Mouse (Mus musculus) left cerebral cortex, adult 2 months (tissue): ENCODE data around the gene Gm26920. TPM values are rescaled to one million over a fixed set of nuclear protein-coding genes. Genes with fewer than 3 reads are reported as not detected.
"Not testable (repeated sequence)": the region's sequence is repeated elsewhere in the genome, so short reads cannot be mapped to it uniquely, and the experiment has no call there.

ENCODE experiments used
- DNase-seq, 2 experiments: peaks; one replicate each; pipeline ENCODE4 v3.0.0; 2021 to 2022; ENCODE audit warnings: low spot score in 2 of 2, mixed read lengths in 1 of 2; ENCODE audit errors: extremely low spot score in 1 of 2
- H3K27ac ChIP-seq: fragments of 200-600 bp; 2 replicates; pipeline ENCODE4 v1.8.1; 2022
- H3K4me3 ChIP-seq: fragments of 200-600 bp; 2 replicates; pipeline ENCODE4 v1.8.1; 2022
- CTCF ChIP-seq: fragments of 200-600 bp; IDR thresholded peaks from 2 replicates; pipeline ENCODE4 v1.8.1; 2022; ENCODE audit warnings: antibody characterized with exemption, mild to moderate bottlenecking, moderate library complexity
- intact Hi-C: fragments of 180-260 bp; cut with DNase I; formaldehyde crosslinking; loops from one replicate; pipeline ENCODE4 v1.15.1; 2025
- long read RNA-seq, 2 experiments: library from polyadenylated mRNA; stranded (forward); transcript quantifications; one replicate each; pipeline ENCODE4 v2.0.0; 2021; ENCODE audit warnings: borderline mapping rate in 2 of 2
- total RNA-seq, 2 experiments: library from RNA; stranded (reverse); gene quantifications; 2 replicates each; pipeline ENCODE4 v1.2.3; 2021

Gene Gm26920
- 1 to 10 TPM; 1.1 to 1.4 TPM for total RNA-seq
- long read RNA-seq, experiment 1, partial matches to known transcripts, result 0 of 2 reads
- long read RNA-seq, experiment 1, other reads (novel, unspliced or antisense), result 1 of 2 reads
- long read RNA-seq, experiment 2, partial matches to known transcripts, result 0 of 1 reads
- long read RNA-seq, experiment 2, other reads (novel, unspliced or antisense), result 1 of 1 reads

DNA sequence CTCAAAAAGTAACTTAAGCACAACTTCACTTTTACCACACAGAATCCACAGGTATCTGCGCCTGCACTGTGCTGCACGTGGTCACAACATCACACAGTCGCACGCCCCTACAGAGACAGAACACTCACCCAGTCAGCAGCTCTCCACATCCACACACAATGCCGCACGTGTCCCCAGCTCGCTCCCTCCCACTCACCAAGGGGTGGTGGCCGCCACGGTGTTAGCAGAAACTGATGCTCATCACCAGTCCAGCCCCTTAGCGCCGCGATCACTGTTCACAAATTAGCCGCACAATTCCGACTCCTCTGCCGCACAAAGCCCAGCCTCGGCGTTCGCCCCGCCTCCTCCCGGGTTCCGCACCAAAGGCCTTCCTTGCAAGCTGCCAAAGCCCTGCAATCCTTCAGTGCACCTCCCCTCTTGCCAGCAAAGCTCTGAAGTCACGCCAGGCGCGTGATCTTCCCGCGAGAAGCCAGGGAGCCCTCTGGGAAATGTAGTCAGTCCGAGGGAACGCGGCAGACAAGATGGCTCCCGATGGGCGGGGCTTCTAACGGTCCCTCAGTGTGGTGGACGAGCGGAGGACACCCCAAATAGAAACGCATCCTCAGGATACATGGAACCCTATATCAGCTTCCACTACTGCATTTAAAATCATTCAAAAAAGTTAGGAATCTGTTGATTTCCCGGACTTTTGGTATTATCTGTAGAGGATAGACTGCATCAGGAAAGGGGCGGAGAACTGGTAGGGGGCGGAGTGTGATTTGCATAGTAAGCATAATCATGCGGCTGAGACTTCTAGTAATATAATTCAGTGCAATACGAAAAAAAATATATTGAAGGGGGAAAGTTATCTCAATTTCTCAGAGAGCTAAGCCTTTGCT, at the start of gene Gm26920, which contains the start of gene Zfp566:
TSS of gene Gm26920 (minus strand) at position 319 of the 878 bp plus-strand sequence.
TSS of gene Zfp566 (minus strand) at position 436 of the 878 bp plus-strand sequence.
- peak; percentile 94 to 95 for DNase-seq
- H3K27ac ChIP-seq, result peak within 1 kb of the TSS; percentile 78
- intact Hi-C loops, result loop anchor here (1.0 to 5.0 kb wide), 3 partner anchors 39 to 138 kb away; partner anchors contain the start of genes Zfp14 and Zfp74
- H3K4me3 ChIP-seq, result peak within 1 kb of the TSS; percentile 60
- no peak for TF ChIP-seq CTCF

- no peak for TF ChIP-seq CTCF
- H3K4me3 ChIP-seq, result no peak overlapping the region
- H3K27ac ChIP-seq, result no peak overlapping the region
- intact Hi-C loops, result no loop called here
- DNase-seq, result no peak
Measured at GRCm38 (mm10) chr7:30136826-30137225, 46.6 kb upstream of the Gm26920 start.

- TF ChIP-seq CTCF, result no peak
- Histone ChIP-seq H3K4me3 (no peak overlapping the region), H3K27ac (no peak overlapping the region)
- DNase-seq, result no peak
- intact Hi-C loops, result no loop called here
Measured at GRCm38 (mm10) chr7:30132396-30132795, 42.2 kb upstream of the Gm26920 start.

DNA sequence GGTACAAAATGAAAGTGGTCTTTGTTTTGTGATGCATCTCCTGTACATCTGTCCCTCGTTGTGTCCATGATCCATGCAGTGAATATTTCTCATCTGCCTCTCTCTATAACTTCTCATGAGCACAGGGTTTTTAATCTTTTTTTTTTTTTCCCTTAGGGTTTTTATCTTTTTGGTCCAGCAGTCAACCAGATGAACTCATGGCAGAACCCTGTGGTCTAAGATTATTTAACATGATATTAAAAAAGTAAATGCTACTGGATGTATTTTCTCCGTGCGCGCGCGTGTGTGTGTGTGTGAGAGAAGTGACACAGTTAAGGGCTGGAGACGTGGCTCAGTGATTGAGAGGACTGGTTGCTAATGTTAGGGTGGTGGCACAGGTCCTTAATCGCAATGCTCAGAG, 39.7 kb upstream of the Gm26920 start:
- no peak for TF ChIP-seq CTCF
- Histone ChIP-seq H3K27ac (no peak overlapping the region), H3K4me3 (no peak overlapping the region)
- intact Hi-C loops, result no loop called here
- no peak for DNase-seq

DNA sequence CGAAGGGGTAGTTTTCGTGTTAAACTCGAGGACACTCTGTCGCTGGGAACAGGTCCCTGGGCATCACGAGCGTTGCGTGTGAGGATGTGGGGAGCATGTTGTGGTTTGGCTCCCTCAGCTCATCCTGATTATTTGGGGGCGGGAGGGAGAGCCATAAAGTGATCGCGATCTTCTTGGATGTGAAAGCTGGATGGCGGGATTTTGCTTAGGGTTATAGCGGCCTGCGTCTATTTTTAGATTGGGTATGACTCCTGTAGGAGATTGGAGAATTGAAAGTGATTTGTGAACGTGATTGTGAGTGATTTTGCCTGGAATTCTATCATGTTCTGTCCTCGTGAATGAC, 31.9 kb upstream of the Gm26920 start:
- intact Hi-C loops, result no loop called here
- H3K4me3 ChIP-seq, result peak overlapping the region; percentile 96
- TF ChIP-seq CTCF, result no peak

DNA sequence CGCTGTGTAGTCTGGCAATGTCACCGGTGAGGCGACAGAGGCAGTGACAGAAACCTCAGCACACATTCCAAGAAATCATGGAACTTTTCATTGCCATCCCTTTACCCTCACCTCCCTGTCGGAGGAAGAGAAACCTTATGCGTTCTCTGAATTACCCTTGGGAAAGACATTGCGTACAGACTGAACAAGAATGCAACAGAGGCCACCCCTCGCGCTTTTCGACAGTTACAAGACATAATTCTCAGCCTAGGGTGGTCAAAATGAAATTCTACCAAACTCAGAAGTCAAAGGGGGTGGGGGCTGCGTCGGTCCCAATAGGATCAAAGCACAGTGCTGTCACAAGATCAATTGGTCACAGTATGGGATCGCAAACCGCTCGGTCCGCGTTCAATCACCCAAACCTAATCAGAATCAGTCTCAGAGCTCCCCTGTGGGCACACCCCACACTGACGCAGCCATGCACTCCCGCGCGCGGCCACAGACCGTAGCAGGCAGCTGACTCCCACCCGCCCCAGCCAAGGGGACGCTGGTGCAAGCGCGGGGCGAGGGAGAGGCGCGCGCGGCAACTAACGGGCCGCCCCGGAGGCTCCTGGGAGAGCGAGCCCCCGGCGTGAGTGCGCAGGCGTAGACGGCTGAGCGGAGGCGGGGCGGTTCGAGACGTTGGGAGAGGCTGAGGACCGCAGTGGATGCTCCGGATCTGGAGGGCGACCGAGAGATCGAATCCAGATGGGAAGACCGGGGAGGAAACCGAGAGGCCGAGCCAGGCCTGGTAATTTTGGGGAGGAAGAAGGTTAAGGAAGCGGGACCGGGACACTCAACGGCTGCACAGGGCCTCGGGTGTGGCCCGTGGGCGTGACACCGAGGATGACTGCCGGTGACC, 31.3 kb upstream of the Gm26920 start, which contains the start of gene Zfp382:
TSS of gene Zfp382 (plus strand) at position 635 of the 880 bp plus-strand sequence.
- Histone ChIP-seq H3K4me3 (peak within 1 kb of the TSS; percentile 96), H3K27ac (peak within 1 kb of the TSS; percentile 83)
- DNase-seq, result peak; percentile 89 to 91
- intact Hi-C loops, result loop anchor here (1.0 kb wide), 1 partner anchor 22 kb away; no protein-coding TSS in a partner anchor
- peak; percentile 9; the same call in 1 of the 2 replicates for TF ChIP-seq CTCF

More for the DNA sequence above, 31.9 kb upstream of the Gm26920 start:
- H3K27ac ChIP-seq, result peak overlapping the region; percentile 83
- DNase-seq, result no peak

- H3K4me3 ChIP-seq, intact Hi-C loops, H3K27ac ChIP-seq, DNase-seq: not testable (repeated sequence)
Measured at GRCm38 (mm10) chr7:30117935-30118334, 27.7 kb upstream of the Gm26920 start.

DNA sequence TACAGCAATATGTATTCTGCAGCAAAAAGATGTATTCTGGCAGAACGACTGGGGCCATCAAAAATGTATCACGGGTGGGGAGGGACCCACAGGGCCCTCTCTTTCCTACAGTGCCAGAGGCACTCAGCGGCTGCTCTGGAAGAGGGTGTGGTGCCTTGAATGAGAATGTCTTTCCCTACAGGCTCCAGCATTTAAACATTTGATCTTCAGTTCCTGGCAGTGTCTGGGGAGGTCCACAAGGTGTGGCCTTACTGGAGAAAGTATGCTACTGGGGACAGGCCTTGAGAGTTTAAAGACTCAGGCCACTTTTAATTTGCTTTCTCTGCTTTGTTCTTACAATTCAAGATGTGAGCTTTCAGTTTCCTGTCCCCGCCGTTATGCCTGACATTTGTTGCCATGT, 25.9 kb upstream of the Gm26920 start:
- TF ChIP-seq CTCF, result no peak
- intact Hi-C loops, result no loop called here
- no peak for DNase-seq
- H3K27ac ChIP-seq, result no peak overlapping the region
- no peak overlapping the region for H3K4me3 ChIP-seq

DNA sequence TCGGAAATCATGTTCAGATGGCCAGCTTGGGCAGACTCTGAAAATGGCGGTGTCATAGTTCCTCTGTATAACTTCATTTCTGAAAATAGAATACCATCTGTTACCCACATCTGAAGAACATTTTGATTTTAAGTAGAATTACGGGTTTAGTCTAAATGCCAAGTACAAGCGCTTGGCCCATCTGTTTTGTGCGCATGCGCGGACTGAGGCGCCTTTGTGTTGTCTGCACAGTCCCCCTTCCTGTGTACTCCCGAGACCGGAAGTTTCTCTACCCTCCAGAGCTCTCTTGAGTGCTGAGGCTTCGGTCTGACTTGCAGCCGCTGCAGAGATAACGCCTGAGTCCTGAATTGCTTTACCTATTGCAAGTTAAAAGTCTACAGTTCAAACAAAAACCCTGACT, 9.1 kb upstream of the Gm26920 start:
- intact Hi-C loops, result loop anchor here (1.0 to 2.0 kb wide), 2 partner anchors 22 to 70 kb away; partner anchors contain the start of genes Zfp146 and Zfp382
- H3K4me3 ChIP-seq, result peak overlapping the region; percentile 39

DNA sequence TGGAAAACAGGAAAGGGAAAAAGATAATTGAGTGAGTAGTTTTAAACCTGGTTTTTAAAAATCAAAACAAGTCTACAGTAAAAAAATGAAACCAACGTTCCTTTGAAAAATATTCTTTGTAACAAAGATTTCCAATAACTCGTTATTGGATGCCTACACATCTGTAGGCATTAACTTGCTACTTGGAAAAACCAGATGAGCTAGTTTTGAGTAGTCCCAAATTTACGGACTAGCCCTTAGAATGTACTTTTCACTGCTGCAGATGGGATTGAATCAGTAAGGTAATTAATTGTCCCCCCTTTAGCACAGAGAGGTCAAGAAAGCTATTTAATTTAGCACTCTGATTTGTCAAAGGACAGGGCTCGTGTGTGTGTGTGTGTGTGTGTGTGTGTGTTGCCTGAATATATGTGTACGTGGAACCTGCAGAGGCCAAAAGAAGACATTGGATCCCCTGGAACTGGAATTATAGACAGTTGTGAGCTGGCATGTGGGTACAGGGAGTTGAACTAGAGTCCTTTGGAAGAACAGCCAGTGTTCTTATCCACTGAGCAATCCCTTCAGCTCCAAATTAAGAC, 5.4 kb upstream of the Gm26920 start:
- no peak for TF ChIP-seq CTCF
- DNase-seq, result no peak
- peak overlapping the region; percentile 95 for H3K27ac ChIP-seq
- intact Hi-C loops, result no loop called here
- peak overlapping the region; percentile 58 for H3K4me3 ChIP-seq

More for the DNA sequence above, 9.1 kb upstream of the Gm26920 start:
- no peak for TF ChIP-seq CTCF
- peak overlapping the region; percentile 81 for H3K27ac ChIP-seq
- DNase-seq, result peak; percentile 66 to 82
